Comparison of ENCODE assay signal across 8 mouse cellular contexts in the genomic region with DNA sequence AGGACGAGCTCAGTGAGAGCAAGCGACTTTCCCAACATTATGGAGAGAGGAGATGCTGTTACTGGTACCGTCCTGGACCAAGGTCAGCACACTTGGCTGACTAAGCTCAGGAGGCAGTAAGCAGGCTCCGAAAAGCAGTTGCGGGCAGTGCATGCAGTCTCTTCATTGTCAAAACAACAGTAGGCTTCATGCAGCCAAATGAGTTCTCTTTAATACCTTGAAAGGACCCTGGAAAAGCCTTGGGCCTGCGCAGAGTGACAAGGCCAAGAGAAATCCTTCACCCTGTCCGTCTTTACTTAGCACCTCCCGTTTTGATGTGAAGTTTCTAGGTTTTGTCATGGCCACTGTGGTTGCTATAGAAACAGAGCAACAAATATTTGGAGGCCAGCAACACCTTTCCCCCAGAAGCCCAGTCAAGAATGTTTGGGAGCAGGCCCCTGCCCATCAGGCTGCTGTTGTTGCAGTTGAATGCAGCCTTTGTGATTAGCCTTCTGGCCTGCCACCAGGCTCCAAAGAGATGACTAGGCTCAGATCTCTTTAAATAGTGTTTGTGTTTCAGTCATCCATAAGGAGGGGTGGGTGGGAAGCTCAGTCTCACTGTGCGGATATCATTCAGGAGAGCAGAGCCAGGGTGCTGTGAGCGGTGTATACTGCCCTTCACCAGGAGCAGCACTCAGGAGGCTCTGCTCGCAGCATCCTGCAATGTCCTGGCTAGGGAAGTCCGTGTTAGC.
A peak's percentile ranks its signal among the peaks of the same experiment; 100 is the strongest.
DNase-seq lines count a peak whose midpoint lies in the region; ATAC-seq and TF ChIP-seq lines count a peak whose summit lies in the region.

No protein-coding gene starts in this region.

- no peak overlapping the region for H3K4me2 ChIP-seq in heart, embryonic 11.5 days
- H3K4me2 ChIP-seq in forebrain, embryonic 13.5 days, result peak overlapping the region; percentile 32

- 0 out of 2 replicates have a peak overlapping the region, but pooled peaks have one; percentile 6 for H3K27ac ChIP-seq in heart, embryonic 11.5 days (ENCODE audit: low read depth, low read length)
- H3K27ac ChIP-seq in heart, adult 2 months, result no peak overlapping the region
- peak overlapping the region; percentile 53 for H3K27ac ChIP-seq in forebrain, embryonic 13.5 days
- peak overlapping the region; percentile 74 for H3K27ac ChIP-seq in midbrain, embryonic 10.5 days (replicated peaks)
- H3K27ac ChIP-seq in thymus, adult 2 months (ENCODE audit: control insufficient read depth, insufficient read depth, low read length), result no peak overlapping the region

- CTCF ChIA-PET in Patski (lab: Charles Lee), result no interaction called here

- WGBS in heart, embryonic 11.5 days (ENCODE audit: insufficient replicate concordance), result 69% methylated on average over 12 of the region's 12 CpGs
- 73% methylated on average over 12 of the region's 12 CpGs for WGBS in heart, adult 2 months
- WGBS in forebrain, embryonic 13.5 days, result 15% methylated on average over 12 of the region's 12 CpGs
- 38% methylated on average over 12 of the region's 12 CpGs for WGBS in midbrain, embryonic 10.5 days
- 94% methylated on average over 12 of the region's 12 CpGs for WGBS in thymus, adult 2 months

- H3K4me3 ChIP-seq in heart, embryonic 11.5 days (ENCODE audit: low read depth, low read length), result no peak overlapping the region
- H3K4me3 ChIP-seq in heart, adult 2 months, result no peak overlapping the region
- H3K4me3 ChIP-seq in forebrain, embryonic 13.5 days, result no peak overlapping the region
- H3K4me3 ChIP-seq in midbrain, embryonic 10.5 days, result no peak overlapping the region
- H3K4me3 ChIP-seq in thymus, adult 2 months (ENCODE audit: control insufficient read depth, insufficient read depth, low read length), result no peak overlapping the region

- intact Hi-C loops in heart, adult 2 months (cut with DNase I), result no loop called here

- H3K9ac ChIP-seq in heart, embryonic 11.5 days (ENCODE audit: low read depth, low read length), result no peak overlapping the region
- H3K9ac ChIP-seq in heart, adult 2 months (ENCODE audit: low read depth, low read length), result no peak overlapping the region
- H3K9ac ChIP-seq in forebrain, embryonic 13.5 days, result 0 out of 2 replicates have a peak overlapping the region, but pooled peaks have one; percentile 16

- TF ChIP-seq EP300 in heart, adult 2 months (IDR thresholded peaks at IDR 0.05; ENCODE audit: insufficient read depth, low read depth, low read length), result no peak

- DNase-seq in heart, adult 2 months, result no peak
- no peak for DNase-seq in Patski (ENCODE audit: low read depth, low spot score)
- peak; percentile 62 for DNase-seq in midbrain, embryonic 10.5 days (ENCODE audit: low spot score)
- no peak for DNase-seq in thymus, adult 2 months
- no peak for DNase-seq in urinary bladder, adult 18-20 months (ENCODE audit: low spot score in 2 of 2)

- no peak for ATAC-seq in heart, embryonic 11.5 days (replicated peaks; ENCODE audit: insufficient number of reproducible peaks, low FRiP score, low TSS enrichment)
- ATAC-seq in Patski, result peak; percentile 31
- ATAC-seq in forebrain, embryonic 13.5 days, result peak; percentile 86
- no peak for ATAC-seq in megakaryocyte progenitor cell, adult 5-6 weeks (replicated peaks; ENCODE audit: poor library complexity)

- no peaks in the 10 kb centered on the region for H3K79me2 ChIP-seq in heart, adult 2 months (replicated peaks; ENCODE audit: control insufficient read depth, insufficient read depth, low read length)

- in situ Hi-C loops in Patski (cut with MboI; ENCODE audit: low pct_unique_long_range_greater_than_20kb), result no loop called here

- H3K9me3 ChIP-seq in heart, embryonic 11.5 days (replicated peaks; ENCODE audit: control insufficient read depth, low read length), result no peaks in the 10 kb centered on the region
- H3K9me3 ChIP-seq in forebrain, embryonic 13.5 days (replicated peaks), result no peaks in the 10 kb centered on the region
- H3K9me3 ChIP-seq in midbrain, embryonic 10.5 days (replicated peaks), result no peaks in the 10 kb centered on the region

- TF ChIP-seq POLR2A in heart, adult 2 months (IDR thresholded peaks at IDR 0.05; ENCODE audit: insufficient read depth, low read depth, low read length), result no peak
- TF ChIP-seq POLR2A in thymus, adult 2 months (IDR thresholded peaks at IDR 0.05; ENCODE audit: control insufficient read depth, extremely low read depth, insufficient read depth, low read length, poor library complexity), result no peak

- TF ChIP-seq CTCF in heart, adult 2 months (IDR thresholded peaks at IDR 0.05), result no peak
- TF ChIP-seq CTCF in Patski (IDR thresholded peaks at IDR 0.05), result no peak
- TF ChIP-seq CTCF in thymus, adult 2 months (IDR thresholded peaks at IDR 0.05; ENCODE audit: borderline replicate concordance, control insufficient read depth, extremely low read depth, insufficient read depth, low read length, poor library complexity), result no peak

- H3K27me3 ChIP-seq in heart, embryonic 11.5 days (ENCODE audit: control insufficient read depth, insufficient read depth, low read length), result no peaks in the 10 kb centered on the region
- no peaks in the 10 kb centered on the region for H3K27me3 ChIP-seq in heart, adult 2 months (ENCODE audit: control insufficient read depth, insufficient read depth, low read length)
- no peaks in the 10 kb centered on the region for H3K27me3 ChIP-seq in Patski
- peaks cover 10% of the 10 kb centered on the region for H3K27me3 ChIP-seq in forebrain, embryonic 13.5 days
- peaks cover 11% of the 10 kb centered on the region; the same call in 1 of the 2 replicates for H3K27me3 ChIP-seq in midbrain, embryonic 10.5 days (ENCODE audit: low read depth, poor library complexity, severe bottlenecking)
- H3K27me3 ChIP-seq in thymus, adult 2 months (ENCODE audit: control insufficient read depth, insufficient read depth, low read length), result no peaks in the 10 kb centered on the region

- H3K4me1 ChIP-seq in heart, embryonic 11.5 days (ENCODE audit: control insufficient read depth, insufficient read depth, low read length), result 0 out of 2 replicates have a peak, but pooled peaks cover 3% of the 10 kb centered on the region
- H3K4me1 ChIP-seq in heart, adult 2 months (ENCODE audit: control insufficient read depth, insufficient read depth, low read length), result peaks cover 3% of the 10 kb centered on the region
- H3K4me1 ChIP-seq in forebrain, embryonic 13.5 days, result peaks cover 53% of the 10 kb centered on the region
- peaks cover 46% of the 10 kb centered on the region for H3K4me1 ChIP-seq in midbrain, embryonic 10.5 days
- H3K4me1 ChIP-seq in thymus, adult 2 months (replicated peaks; ENCODE audit: control insufficient read depth, insufficient read depth, low read length), result no peaks in the 10 kb centered on the region

- POLR2A ChIA-PET in Patski (lab: Charles Lee), result no interaction called here

- H3K36me3 ChIP-seq in heart, embryonic 11.5 days (ENCODE audit: control insufficient read depth, insufficient read depth, low read length), result no peaks in the 10 kb centered on the region
- H3K36me3 ChIP-seq in heart, adult 2 months (ENCODE audit: control insufficient read depth, insufficient read depth, low read length), result no peaks in the 10 kb centered on the region
- no peaks in the 10 kb centered on the region for H3K36me3 ChIP-seq in forebrain, embryonic 13.5 days (ENCODE audit: poor library complexity, severe bottlenecking)
- no peaks in the 10 kb centered on the region for H3K36me3 ChIP-seq in midbrain, embryonic 10.5 days
- no peaks in the 10 kb centered on the region for H3K36me3 ChIP-seq in thymus, adult 2 months (ENCODE audit: control insufficient read depth, insufficient read depth, low read length)

Comparison
In these comparisons a context has a peak if more than half of its experiments do, and no peak if none do; other contexts are left out.
1. H3K27ac ChIP-seq: peak in heart, embryonic 11.5 days (single experiment), forebrain, embryonic 13.5 days (single experiment) and midbrain, embryonic 10.5 days (single experiment); none in heart, adult 2 months (single experiment) and thymus, adult 2 months (single experiment).
2. ATAC-seq: peak in Patski (single experiment) and forebrain, embryonic 13.5 days (single experiment); none in heart, embryonic 11.5 days (single experiment) and megakaryocyte progenitor cell, adult 5-6 weeks (single experiment).